Mouse (Mus musculus) ES-E14 (cell line): ENCODE results near the gene Zfp273.

Experiments
- CHD2 ChIP-seq: IDR thresholded peaks from 2 replicates; pipeline ENCODE4 v1.6.1; 2014; ENCODE audit warnings: mild to moderate bottlenecking, low read depth, low read length, inconsistent platforms
- HCFC1 ChIP-seq: IDR thresholded peaks from 2 replicates; pipeline ENCODE4 v1.6.1; 2012; ENCODE audit warnings: low read length, inconsistent platforms, borderline replicate concordance; ENCODE audit not compliant: insufficient read depth
- MAFK ChIP-seq: IDR thresholded peaks from 2 replicates; pipeline ENCODE4 v1.6.1; 2014; ENCODE audit warnings: mild to moderate bottlenecking, low read depth, low read length, inconsistent platforms; ENCODE audit not compliant: insufficient read depth
- ZC3H11A ChIP-seq: IDR thresholded peaks from 2 replicates; pipeline ENCODE4 v1.6.1; 2012; ENCODE audit warnings: low read depth, mild to moderate bottlenecking, inconsistent platforms, low read length, borderline replicate concordance
- ZNF384 ChIP-seq: IDR thresholded peaks from 2 replicates; pipeline ENCODE4 v1.6.1; 2012; ENCODE audit warnings: low read depth, low read length, inconsistent platforms

GRCm38 (mm10) chr13:67844119-67844852, 30.7 kb downstream of the Zfp273 start:
- no peak for TF ChIP-seq HCFC1
- TF ChIP-seq ZC3H11A = peak; percentile 80
- no peak for TF ChIP-seq ZNF384
- peak; percentile 56; the same call in 1 of the 2 replicates for TF ChIP-seq CHD2
- TF ChIP-seq MAFK = no peak
